Mouse (Mus musculus) kidney, postnatal 4 days (tissue): ENCODE results near the gene Tmbim7.

Experiments
- DNase-seq, 2 experiments: peaks; one replicate each; pipeline ENCODE4 v3.0.0; 2021; ENCODE audit warnings: mixed read lengths in 2 of 2

The Tmbim7 gene

DNA sequence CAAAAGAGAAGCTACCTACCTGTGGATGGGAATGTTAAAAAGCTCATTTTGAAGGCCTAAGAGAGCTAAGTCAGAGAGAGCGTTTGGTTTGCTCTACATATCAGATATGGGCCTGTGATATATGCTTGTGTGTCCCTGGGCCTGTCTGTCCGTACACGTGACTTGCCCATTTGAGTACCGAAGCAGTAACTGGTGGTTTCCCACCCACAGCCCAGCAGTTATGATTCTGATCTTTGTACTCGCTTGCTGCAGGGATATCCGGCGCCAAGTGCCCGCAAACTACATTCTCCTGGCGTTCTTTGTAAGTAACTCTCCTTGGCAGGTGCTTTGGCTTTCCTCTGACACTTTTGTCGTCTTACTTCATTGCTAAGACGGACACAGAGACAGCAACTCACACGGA is 15.6 kb downstream of the Tmbim7 start:
- no peak for DNase-seq

DNA sequence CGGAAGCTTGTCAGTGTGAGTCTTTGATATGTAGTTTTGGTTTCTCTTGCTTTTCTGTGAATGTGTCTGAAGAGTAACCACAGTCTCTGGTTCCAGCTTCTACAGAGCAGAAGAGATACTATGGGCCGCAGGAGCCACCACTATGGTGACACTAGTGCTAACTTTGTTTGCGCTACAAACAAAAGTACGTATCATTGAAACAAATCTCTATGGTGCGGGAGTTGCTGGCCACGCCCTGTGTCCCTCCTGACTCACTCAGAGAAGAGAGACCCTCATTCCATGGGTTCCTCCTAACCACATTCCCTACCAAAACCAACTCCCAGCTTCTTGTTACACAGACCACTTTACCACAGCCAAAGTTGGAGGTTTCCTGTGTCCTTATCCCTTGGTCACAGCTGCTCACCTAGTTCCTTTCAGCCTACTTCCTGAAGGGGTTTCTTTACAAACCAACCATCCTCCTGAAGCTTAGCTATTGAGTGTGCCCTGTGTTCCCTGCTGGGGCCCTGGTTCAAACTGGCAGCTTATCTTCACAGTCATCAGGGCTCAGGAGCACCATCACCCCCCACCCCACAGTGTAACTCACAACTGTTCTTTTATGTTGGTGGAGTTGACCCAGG is 19.1 kb downstream of the Tmbim7 start:
- no peak for DNase-seq

DNA sequence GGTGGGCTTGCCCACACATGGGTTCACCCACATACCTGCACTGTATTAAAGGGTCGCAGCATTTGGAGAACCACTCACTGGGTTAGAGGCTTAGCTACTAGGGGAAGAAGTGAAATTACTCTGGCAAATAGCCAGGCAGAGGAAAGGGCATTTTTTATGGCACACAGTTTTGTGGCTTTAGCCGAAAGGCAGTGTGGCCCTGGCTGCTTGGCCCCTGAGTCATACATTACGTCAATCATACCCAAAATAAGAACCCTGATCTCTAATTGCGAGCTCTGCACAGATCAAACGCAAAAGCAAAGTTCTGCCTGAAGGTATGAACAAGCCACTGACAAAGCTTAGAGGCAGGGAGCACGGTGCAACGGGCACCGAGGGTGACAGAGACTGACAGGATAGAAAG is 37.3 kb downstream of the Tmbim7 start:
- DNase-seq, result no peak

DNA sequence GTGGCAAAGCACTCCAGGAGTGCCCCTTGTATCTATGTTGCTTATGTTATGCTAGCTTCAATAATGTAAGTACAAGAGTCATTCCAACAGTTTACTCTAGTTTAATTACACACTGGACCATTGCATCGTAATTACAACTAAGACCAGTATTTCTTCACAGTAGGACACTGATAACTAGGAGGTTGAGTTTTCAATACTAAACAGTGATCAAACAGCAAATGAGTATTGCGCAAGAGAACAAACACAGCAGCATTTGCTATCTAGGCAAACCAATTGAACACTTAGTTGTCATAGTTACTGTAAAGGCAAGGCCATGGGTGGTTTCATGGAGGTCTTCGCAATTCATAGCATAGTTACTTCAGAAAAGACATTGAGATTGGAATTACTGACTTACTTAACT is 40.3 kb downstream of the Tmbim7 start:
- DNase-seq, result no peak

DNA sequence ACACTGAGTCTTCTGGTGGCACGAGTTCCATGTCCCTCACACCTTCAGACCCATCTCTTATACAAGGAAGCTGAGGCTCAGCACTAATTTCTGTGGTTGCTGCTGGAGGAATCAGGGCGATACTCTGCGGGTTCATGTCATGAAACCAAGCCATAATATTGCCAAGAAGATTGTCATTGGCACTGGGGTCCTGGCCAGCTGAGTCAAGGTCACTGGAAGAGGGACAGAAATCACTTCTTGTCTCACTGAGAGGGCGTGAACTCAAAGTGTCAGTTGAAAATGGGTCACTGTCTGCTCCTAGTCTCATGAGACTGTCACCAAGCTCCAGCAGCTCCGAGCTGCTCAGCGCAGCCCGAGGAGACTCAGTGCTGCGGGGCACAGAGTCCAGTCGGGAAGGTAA is 42.0 kb downstream of the Tmbim7 start:
- no peak for DNase-seq

DNA sequence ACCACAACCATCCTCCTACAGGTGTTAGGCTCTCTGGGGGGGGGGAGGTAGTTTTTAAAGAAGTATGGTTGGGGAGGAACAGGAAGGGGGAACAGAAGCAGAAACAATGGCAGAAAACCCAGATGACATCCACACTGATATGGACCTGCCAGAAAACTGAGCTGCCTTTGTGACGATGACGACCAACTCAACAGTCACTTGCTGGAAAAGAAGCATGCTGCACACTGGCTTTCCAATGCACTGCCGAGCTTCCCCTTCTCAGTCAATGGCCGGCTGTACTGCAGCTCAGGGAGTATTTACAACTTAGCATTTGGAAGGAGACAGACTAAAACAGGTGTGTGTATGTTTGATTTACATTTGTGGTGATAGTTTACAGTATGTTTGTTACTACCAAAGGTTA is 44.2 kb downstream of the Tmbim7 start:
- DNase-seq, result no peak

DNA sequence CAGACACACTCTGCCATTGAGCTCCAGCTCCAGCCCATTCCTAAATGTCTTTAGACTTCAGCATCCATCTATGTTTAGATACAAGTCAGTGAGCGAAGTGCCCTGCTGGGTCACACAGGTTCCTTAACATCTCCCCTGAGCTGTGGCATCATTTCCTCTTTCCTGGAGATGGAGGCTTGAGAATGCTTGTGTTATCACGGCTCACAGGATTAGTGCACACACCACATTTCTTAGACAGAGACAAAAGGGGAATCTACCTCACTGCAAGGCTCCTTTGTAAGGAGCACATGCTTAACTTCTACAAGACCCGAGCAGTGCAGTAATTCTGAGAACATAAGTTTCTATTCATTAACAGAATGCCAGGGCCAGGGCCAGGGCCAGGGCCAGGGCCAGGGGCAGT is 45.0 kb downstream of the Tmbim7 start:
- DNase-seq, result no peak

DNA sequence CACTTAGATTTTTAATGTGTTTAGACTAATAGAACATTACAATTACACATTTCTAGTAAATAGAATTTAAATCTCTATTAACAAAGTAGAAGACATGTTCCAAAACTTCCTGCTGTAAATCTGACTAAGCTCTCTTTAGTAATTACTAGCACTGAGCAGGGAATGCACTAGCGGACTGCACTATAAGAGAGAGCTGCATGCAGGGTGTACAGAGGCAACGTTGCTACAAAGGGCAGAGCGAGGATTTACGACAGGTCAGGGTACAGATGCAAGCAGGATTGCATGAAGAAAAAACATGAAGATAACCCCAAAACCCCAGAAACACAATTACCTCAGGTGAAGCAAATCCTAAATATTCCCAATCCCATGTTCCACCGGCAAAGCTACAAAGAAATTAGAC is 49.0 kb downstream of the Tmbim7 start:
- no peak for DNase-seq

DNA sequence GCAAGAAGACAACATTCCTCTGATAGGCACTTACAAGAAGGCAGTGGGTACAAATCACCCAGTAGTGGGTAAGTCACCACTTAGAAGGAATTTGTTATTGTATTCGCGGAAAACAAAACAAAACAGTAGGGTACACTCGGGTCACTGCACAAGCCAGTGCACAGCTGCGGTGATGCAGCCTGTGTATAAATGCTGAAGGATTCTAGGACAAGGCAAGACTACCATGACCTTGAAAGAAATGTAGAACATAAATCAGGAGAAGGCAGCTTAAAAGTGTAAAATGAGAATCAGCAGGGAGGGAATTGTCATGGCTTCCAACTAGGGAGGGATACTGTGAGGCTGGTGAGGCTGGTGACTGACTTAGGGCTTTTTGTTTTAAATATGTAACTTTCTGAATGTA is 51.2 kb downstream of the Tmbim7 start:
- DNase-seq, result no peak

DNA sequence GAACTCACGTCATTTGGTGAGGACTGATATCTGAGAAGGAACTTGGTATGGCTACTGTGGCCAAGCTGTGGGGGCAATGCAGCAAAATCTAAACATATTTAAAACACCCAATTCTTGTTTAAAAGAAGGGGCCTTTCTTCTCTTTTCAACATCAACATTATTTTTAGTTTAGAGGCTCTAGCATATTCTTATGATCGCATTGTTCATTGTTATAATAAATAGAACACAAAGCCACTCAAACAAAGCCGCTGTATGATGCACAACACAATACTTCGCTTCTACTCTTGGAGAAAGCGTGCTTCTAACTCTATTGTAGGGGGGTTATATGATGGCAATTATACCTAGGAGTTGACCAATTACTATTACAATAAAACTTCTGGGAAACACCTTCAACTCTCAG is 64.8 kb downstream of the Tmbim7 start:
- DNase-seq, result no peak

DNA sequence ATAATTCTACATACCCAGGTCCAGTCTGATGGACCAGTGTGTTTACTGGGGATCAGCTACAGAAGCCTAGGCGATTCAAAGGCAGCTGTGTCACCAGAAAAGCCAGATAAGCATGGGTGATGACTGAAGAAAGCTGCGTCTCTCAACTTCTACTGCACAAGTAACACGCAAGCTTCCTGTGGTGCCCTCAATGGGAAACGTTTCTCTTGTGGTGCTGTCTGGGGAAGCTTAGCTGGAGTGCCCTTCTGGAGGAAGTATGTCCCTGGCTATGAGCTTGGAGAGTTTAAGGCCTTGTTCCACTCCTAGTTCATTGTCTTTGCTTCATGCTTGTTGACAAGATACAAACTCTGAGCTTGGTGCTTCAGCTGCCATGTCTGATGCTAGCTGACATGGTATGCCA is 68.4 kb downstream of the Tmbim7 start:
- DNase-seq, result no peak

DNA sequence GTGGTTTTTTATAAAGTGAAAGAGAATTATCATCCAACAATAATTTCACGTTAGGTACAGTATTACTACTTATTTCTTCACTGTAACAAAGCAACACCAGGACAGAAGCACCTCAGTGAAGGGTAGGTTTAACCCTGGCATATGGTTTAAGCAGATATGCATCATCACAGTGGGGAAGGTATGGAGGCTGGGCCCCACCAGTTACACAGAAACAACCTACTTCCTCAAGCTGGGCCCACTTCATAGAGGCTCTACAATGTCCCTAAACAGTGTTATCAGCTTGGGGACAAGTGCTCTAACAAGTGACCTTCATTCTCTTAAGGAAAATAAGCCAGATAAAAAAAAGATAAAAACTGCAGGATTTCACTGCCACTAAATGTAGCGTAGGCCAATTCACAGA is 71.9 kb downstream of the Tmbim7 start:
- no peak for DNase-seq

DNA sequence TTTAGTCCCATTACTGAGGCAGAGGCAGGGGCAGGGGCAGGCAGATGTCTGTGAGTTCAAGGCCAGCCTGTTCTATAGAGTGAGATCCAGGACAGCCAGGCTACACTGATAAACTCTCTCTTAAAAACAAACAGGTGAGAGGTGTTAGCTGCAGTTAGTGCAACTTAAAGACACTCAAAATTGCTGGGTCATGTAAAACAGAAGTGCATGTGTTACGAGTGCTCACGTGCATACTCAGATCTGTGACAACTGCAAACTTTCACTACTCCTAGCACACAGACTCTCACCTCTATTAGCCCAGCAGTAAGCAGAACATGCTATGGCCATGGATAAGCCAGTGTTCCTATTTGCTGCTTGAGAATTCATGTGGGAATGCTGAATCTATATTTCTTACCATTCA is 72.4 kb downstream of the Tmbim7 start:
- no peak for DNase-seq

DNA sequence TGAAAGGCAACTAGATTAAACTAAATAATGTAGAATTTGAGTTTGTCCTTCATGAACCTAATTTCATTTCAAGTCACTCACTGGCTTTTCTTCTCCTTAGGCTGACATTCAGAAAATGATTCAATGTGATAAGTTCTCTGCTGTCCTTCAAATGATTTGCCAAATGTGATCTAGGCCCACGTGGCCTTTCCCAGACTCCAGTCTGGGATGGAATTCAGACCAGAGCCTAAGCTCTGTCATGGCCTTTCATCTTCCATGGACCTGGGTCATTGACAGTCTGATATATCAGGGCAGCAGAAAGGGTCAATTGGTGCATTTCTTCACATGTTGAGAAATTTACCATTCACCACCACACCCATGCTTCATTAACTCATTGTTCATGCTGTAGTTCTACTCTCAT is 74.5 kb downstream of the Tmbim7 start:
- DNase-seq, result no peak

DNA sequence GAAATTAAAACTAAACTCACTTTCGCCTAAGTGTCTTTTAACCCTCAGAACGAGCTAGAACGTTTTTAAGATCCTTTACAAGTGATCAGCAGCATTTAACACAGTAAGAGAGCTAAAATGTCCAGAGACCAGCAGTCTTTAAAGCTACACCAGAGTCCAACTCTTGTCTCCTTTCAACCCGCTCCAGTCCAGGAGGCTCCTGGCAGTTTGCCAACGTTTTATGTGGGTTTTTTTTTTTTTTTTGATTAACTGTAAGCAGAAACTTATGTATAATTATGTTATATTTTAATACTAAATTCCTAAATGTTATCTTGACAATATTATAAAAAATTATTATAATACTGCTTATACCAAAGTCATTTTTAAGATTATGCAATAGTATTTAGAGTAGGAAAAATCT is 77.8 kb downstream of the Tmbim7 start:
- DNase-seq, result peak; percentile 17 to 26
